Mouse (Mus musculus) heart, postnatal 14 days (tissue): Measurements from ENCODE around the gene B4gat1. TPM values are rescaled to one million over a fixed set of nuclear protein-coding genes. Genes with fewer than 3 reads are reported as not detected.

Experiments
- DNase-seq, 2 experiments: peaks; one replicate each; pipeline ENCODE4 v3.0.0; 2021 to 2022
- intact Hi-C: fragments of 180-260 bp; cut with DNase I; formaldehyde crosslinking; loops from one replicate; pipeline ENCODE4 v1.15.1; 2025
- total RNA-seq, 2 experiments: library from RNA; stranded (reverse); gene quantifications; 2 replicates each; pipeline ENCODE4 v1.2.3; 2021

The B4gat1 gene
- total RNA-seq, 2 experiments from 2014 or later, result 40.8 to 44.4 TPM

- intact Hi-C loops, result no loop called here
Measured at GRCm38 (mm10) chr19:5023621-5024479, 14.8 kb upstream of the B4gat1 start, which contains the start of gene Slc29a2. Slc29a2 (plus strand) TSS chr19:5023860.

GRCm38 (mm10) chr19:5026111-5026510, 12.5 kb upstream of the B4gat1 start:
- no peak for DNase-seq
- intact Hi-C loops, result no loop called here

More at GRCm38 (mm10) chr19:5023621-5024479, 14.8 kb upstream of the B4gat1 start, which contains the start of gene Slc29a2:
- peak; percentile 91 to 94 for DNase-seq

- DNase-seq, result no peak
- intact Hi-C loops, result no loop called here
Measured at GRCm38 (mm10) chr19:5032686-5033085, 5.9 kb upstream of the B4gat1 start.

- no peak for DNase-seq
- intact Hi-C loops, result no loop called here
Measured at GRCm38 (mm10) chr19:5036577-5036976, 2.0 kb upstream of the B4gat1 start.

- intact Hi-C loops, result no loop called here
- DNase-seq, result peak; percentile 79
Measured at GRCm38 (mm10) chr19:5037678-5038571, 701 bp upstream of the B4gat1 start.

GRCm38 (mm10) chr19:5039301-5040114, 882 bp downstream of the B4gat1 start:
- DNase-seq, result no peak
- intact Hi-C loops, result no loop called here

GRCm38 (mm10) chr19:5040862-5041523, 2.4 kb downstream of the B4gat1 start, which contains the start of gene Brms1:
Brms1 (plus strand) TSS chr19:5041354.
- intact Hi-C loops, result no loop called here

GRCm38 (mm10) chr19:5041588-5041987, 3.0 kb downstream of the B4gat1 start:
- intact Hi-C loops, result no loop called here
- DNase-seq, result no peak

More at GRCm38 (mm10) chr19:5040862-5041523, 2.4 kb downstream of the B4gat1 start, which contains the start of gene Brms1:
- peak; percentile 88 to 94 for DNase-seq

GRCm38 (mm10) chr19:5045531-5045930, 6.9 kb downstream of the B4gat1 start:
- no peak for DNase-seq
- intact Hi-C loops, result no loop called here

GRCm38 (mm10) chr19:5048138-5049056, 9.8 kb downstream of the B4gat1 start:
- intact Hi-C loops, result no loop called here
- DNase-seq, result no peak

- DNase-seq, result no peak
- intact Hi-C loops, result no loop called here
Measured at GRCm38 (mm10) chr19:5049325-5049724, 10.7 kb downstream of the B4gat1 start.

- intact Hi-C loops, result no loop called here
- peak; percentile 48 to 54 for DNase-seq
Measured at GRCm38 (mm10) chr19:5050047-5050905, 11.7 kb downstream of the B4gat1 start, which contains the start of gene Rin1. Rin1 (plus strand) TSS chr19:5050481.

GRCm38 (mm10) chr19:5051031-5051430, 12.4 kb downstream of the B4gat1 start:
- intact Hi-C loops, result no loop called here
- peak in 1 of 2 experiments; percentile 23 for DNase-seq

- intact Hi-C loops, result no loop called here
- DNase-seq, result no peak
Measured at GRCm38 (mm10) chr19:5051515-5051914, 12.9 kb downstream of the B4gat1 start.

GRCm38 (mm10) chr19:5052166-5052822, 13.7 kb downstream of the B4gat1 start:
- intact Hi-C loops, result no loop called here
- no peak for DNase-seq

- no peak for DNase-seq
- intact Hi-C loops, result no loop called here
Measured at GRCm38 (mm10) chr19:5052853-5053252, 14.2 kb downstream of the B4gat1 start.

- DNase-seq, result peak; percentile 57 to 68
- intact Hi-C loops, result no loop called here
Measured at GRCm38 (mm10) chr19:5053909-5054308, 15.3 kb downstream of the B4gat1 start.
